ENCODE assay signal across 8 mouse cellular contexts in genomic region chr9:64016648-64017400, GRCm38 (mm10). TPM values are rescaled to one million over a fixed set of nuclear protein-coding genes. Genes with fewer than 3 reads are reported as not detected.
DNase-seq lines count a peak whose midpoint lies in the region; ATAC-seq lines count a peak whose summit lies in the region.

No protein-coding gene starts in this region.

- H3K27ac ChIP-seq in forebrain, embryonic 12.5 days, result peak overlapping the region; percentile 70
- peak overlapping the region; percentile 68 for H3K27ac ChIP-seq in limb, embryonic 12.5 days
- peak overlapping the region; percentile 39 for H3K27ac ChIP-seq in midbrain, embryonic 12.5 days (replicated peaks)

- H3K4me2 ChIP-seq in forebrain, embryonic 12.5 days, result peak overlapping the region; percentile 86
- H3K4me2 ChIP-seq in limb, embryonic 12.5 days, result peak overlapping the region; percentile 96
- H3K4me2 ChIP-seq in midbrain, embryonic 12.5 days (replicated peaks), result peak overlapping the region; percentile 93

- H3K36me3 ChIP-seq in forebrain, embryonic 12.5 days (replicated peaks), result peaks cover 11% of the 10 kb centered on the region
- peaks cover 38% of the 10 kb centered on the region for H3K36me3 ChIP-seq in limb, embryonic 12.5 days
- peaks cover 11% of the 10 kb centered on the region for H3K36me3 ChIP-seq in midbrain, embryonic 12.5 days

- no peak for ATAC-seq in forebrain, embryonic 12.5 days (ENCODE audit: low FRiP score)
- ATAC-seq in limb, embryonic 12.5 days (ENCODE audit: insufficient number of reproducible peaks, insufficient read depth, low FRiP score, low TSS enrichment, low read depth), result no peak
- ATAC-seq in midbrain, embryonic 12.5 days (ENCODE audit: low FRiP score, low read depth), result no peak

- DNase-seq in urinary bladder, postnatal 14 days (ENCODE audit: low spot score), result peak; percentile 69
- no peak for DNase-seq in urinary bladder, adult 2 months (ENCODE audit: low spot score)
- peak; percentile 40 to 51 for DNase-seq in heart, postnatal 36 days
- DNase-seq in spleen, postnatal 36 days (ENCODE audit: low spot score in 2 of 2), result no peak
- DNase-seq in left cerebral cortex, postnatal 36 days (ENCODE audit: low spot score in 2 of 2), result no peak

- peaks cover 64% of the 10 kb centered on the region for H3K4me1 ChIP-seq in forebrain, embryonic 12.5 days
- peaks cover 55% of the 10 kb centered on the region for H3K4me1 ChIP-seq in limb, embryonic 12.5 days (replicated peaks)
- H3K4me1 ChIP-seq in midbrain, embryonic 12.5 days, result peaks cover 59% of the 10 kb centered on the region

- no peaks in the 10 kb centered on the region for H3K9me3 ChIP-seq in forebrain, embryonic 12.5 days
- H3K9me3 ChIP-seq in limb, embryonic 12.5 days, result peaks cover 6% of the 10 kb centered on the region
- H3K9me3 ChIP-seq in midbrain, embryonic 12.5 days, result no peaks in the 10 kb centered on the region

- 2% methylated on average over 25 of the region's 25 CpGs for WGBS in forebrain, embryonic 12.5 days
- WGBS in limb, embryonic 12.5 days, result 1% methylated on average over 25 of the region's 25 CpGs
- WGBS in midbrain, embryonic 12.5 days, result 3% methylated on average over 25 of the region's 25 CpGs

- H3K27me3 ChIP-seq in forebrain, embryonic 12.5 days, result peaks cover 49% of the 10 kb centered on the region
- H3K27me3 ChIP-seq in limb, embryonic 12.5 days, result no peaks in the 10 kb centered on the region
- peaks cover 22% of the 10 kb centered on the region for H3K27me3 ChIP-seq in midbrain, embryonic 12.5 days

- intact Hi-C loops in heart, postnatal 36 days (cut with DNase I), result loop anchor here (2.0 kb wide), 1 partner anchor 18 kb away; no protein-coding TSS in a partner anchor
- intact Hi-C loops in left cerebral cortex, postnatal 36 days (cut with DNase I), result no loop called here

- peak overlapping the region; percentile 64 for H3K4me3 ChIP-seq in forebrain, embryonic 12.5 days (replicated peaks)
- H3K4me3 ChIP-seq in limb, embryonic 12.5 days (replicated peaks), result peak overlapping the region; percentile 96
- H3K4me3 ChIP-seq in midbrain, embryonic 12.5 days, result peak overlapping the region; percentile 70

- H3K9ac ChIP-seq in forebrain, embryonic 12.5 days, result peak overlapping the region; percentile 38; the same call in 1 of the 2 replicates
- peak overlapping the region; percentile 100; the same call in 1 of the 2 replicates for H3K9ac ChIP-seq in limb, embryonic 12.5 days (replicated peaks)
- H3K9ac ChIP-seq in midbrain, embryonic 12.5 days (replicated peaks), result peak overlapping the region; percentile 45

RNA-seq across cellular contexts. Expression of gene Smad6, which starts 5.0 kb away (rescaled TPM):
- polyA plus RNA-seq in urinary bladder, adult 2 months (2012; rRNA removed), result 20.6 and 21.8 TPM in 2 replicates
- polyA plus RNA-seq in forebrain, embryonic 12.5 days (2016; fragmentation: Nextera tagmentation; extraction: Ambion mirVana), result 5.2 and 6.5 TPM in 2 replicates
- 10 to 100 TPM; 11.4 to 16.3 TPM for total RNA-seq in heart, postnatal 36 days (2021)
- 23.5 and 23.9 TPM in 2 replicates for polyA plus RNA-seq in limb, embryonic 12.5 days (2016; fragmentation: Nextera tagmentation; extraction: Ambion mirVana)
- polyA plus RNA-seq in midbrain, embryonic 12.5 days (2016; fragmentation: Nextera tagmentation; extraction: Ambion mirVana), result 7.8 TPM in 2 replicates
- 1 to 10 TPM; 1.7 to 3.6 TPM for total RNA-seq in left cerebral cortex, postnatal 36 days (2021)

Comparison
In these comparisons a context has a peak if more than half of its experiments do, and no peak if none do; other contexts are left out.
1. DNase-seq: peak in urinary bladder, postnatal 14 days (single experiment) and heart, postnatal 36 days (2 of 2); none in urinary bladder, adult 2 months (single experiment), spleen, postnatal 36 days (0 of 2) and left cerebral cortex, postnatal 36 days (0 of 2).
2. H3K9ac ChIP-seq: peak in every context shown above with its lines; median percentile 100 in limb, embryonic 12.5 days; 45 in midbrain, embryonic 12.5 days; 38 in forebrain, embryonic 12.5 days.
3. Peak in every context shown above with its lines, with median percentiles within 50 percentile points of each other: H3K27ac ChIP-seq, H3K4me2 ChIP-seq and H3K4me3 ChIP-seq.